Mouse (Mus musculus) E14TG2a.4 (cell line): ENCODE data around the gene Bmper.

Source experiments
- CTCF ChIP-seq: conservative IDR thresholded peaks from 2 replicates; pipeline ENCODE4 v1.5.1; 2014; ENCODE audit warnings: low read length
- NANOG ChIP-seq: IDR thresholded peaks from 2 replicates; pipeline ENCODE4 v1.6.1; 2014; ENCODE audit warnings: borderline replicate concordance, low read length, mixed read lengths

DNA sequence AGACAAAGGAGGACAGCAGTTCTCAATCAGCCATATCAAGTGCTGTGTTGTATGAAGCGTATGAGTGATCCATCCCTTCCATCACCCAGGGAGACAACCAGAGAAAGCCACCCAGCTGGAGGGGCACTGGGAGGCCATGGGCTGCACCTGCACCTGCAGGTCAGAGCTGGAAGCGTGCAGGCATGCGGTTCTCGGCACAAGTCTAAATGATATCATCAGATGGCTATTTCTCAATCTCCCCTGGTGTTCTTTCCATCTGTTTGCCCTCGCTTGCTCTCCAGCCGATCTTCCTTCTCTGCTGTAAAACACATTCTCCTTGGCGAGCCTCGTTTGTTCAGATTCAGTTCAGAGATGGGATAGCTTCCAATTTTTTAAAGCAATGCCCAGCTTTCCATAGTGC lies 160.4 kb downstream of the Bmper start:
- TF ChIP-seq CTCF (no peak), NANOG (no peak)
